In the genomic region with DNA sequence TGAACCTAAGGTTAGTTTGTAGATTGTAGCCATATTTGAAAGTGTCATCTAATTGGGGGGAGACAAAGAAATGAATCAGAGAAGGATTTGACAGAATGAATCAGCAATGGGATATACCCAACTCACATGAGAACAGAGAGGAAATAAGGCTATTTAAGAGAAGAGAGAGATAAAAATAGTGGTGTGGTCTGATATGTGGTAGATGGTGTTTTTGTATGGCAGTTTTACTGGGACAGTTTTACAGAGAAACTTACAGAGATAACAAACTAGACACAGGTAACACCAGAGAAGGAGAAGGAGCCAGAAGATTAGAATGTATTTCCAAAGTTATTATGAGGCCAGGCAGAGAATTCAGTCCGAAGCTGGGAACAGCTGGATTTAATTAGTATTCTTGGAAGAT, we compare ENCODE assay signal across 31 mouse cellular contexts.
"Had no signal": no experiment of that assay in that cellular context is flagged by ENCODE, and none has a peak within 500 bp of the region (broad histone marks: within the 10 kb centered on the region; RNA-seq: fewer than 3 reads in every experiment).

No protein-coding gene starts in this region.

- H3K4me3 ChIP-seq: heart, embryonic 10.5 days; heart, embryonic 12.5 days; heart, embryonic 13.5 days; heart, embryonic 15.5 days; hindbrain, embryonic 10.5 days; hindbrain, embryonic 12.5 days; hindbrain, embryonic 13.5 days; hindbrain, embryonic 15.5 days; intestine, embryonic 15.5 days; kidney, embryonic 15.5 days; layer of hippocampus, adult 2 months; left cerebral cortex, adult 2 months had no signal

- H3K9me3 ChIP-seq: heart, embryonic 10.5 days; heart, embryonic 12.5 days; heart, embryonic 13.5 days; heart, embryonic 15.5 days; hindbrain, embryonic 10.5 days; hindbrain, embryonic 12.5 days; hindbrain, embryonic 13.5 days; hindbrain, embryonic 15.5 days; intestine, embryonic 15.5 days; kidney, embryonic 15.5 days had no signal

- ATAC-seq: hindbrain, embryonic 16.5 days; hindbrain, postnatal 0 days; inflammation-experienced regulatory T-cells, adult 6 months; intestine, embryonic 15.5 days; intestine, embryonic 16.5 days; intestine, postnatal 0 days had no signal

- H3K27ac ChIP-seq: heart, embryonic 10.5 days; heart, embryonic 13.5 days; heart, embryonic 15.5 days; hindbrain, embryonic 10.5 days; hindbrain, embryonic 12.5 days; hindbrain, embryonic 13.5 days; hindbrain, embryonic 14.5 days; hindbrain, embryonic 15.5 days; hindbrain, postnatal 0 days; intestine, embryonic 15.5 days; kidney, embryonic 15.5 days; kidney, postnatal 0 days; layer of hippocampus, adult 2 months; left cerebral cortex, adult 2 months had no signal

- H3K4me1 ChIP-seq: heart, embryonic 10.5 days; heart, embryonic 12.5 days; heart, embryonic 13.5 days; heart, embryonic 15.5 days; hindbrain, embryonic 10.5 days; hindbrain, embryonic 12.5 days; hindbrain, embryonic 13.5 days; hindbrain, embryonic 15.5 days; intestine, embryonic 15.5 days; kidney, embryonic 15.5 days had no signal

- H3K9ac ChIP-seq: heart, embryonic 12.5 days; heart, embryonic 13.5 days; heart, embryonic 15.5 days; hindbrain, embryonic 12.5 days; hindbrain, embryonic 13.5 days; hindbrain, embryonic 14.5 days; hindbrain, embryonic 15.5 days; intestine, embryonic 15.5 days; kidney, embryonic 15.5 days had no signal

- H3K4me2 ChIP-seq: heart, embryonic 11.5 days; heart, embryonic 12.5 days; heart, embryonic 13.5 days; heart, embryonic 15.5 days; hindbrain, embryonic 12.5 days; hindbrain, embryonic 13.5 days; hindbrain, embryonic 14.5 days; hindbrain, embryonic 15.5 days; intestine, embryonic 15.5 days; kidney, embryonic 15.5 days had no signal

- H3K27me3 ChIP-seq: heart, embryonic 12.5 days; heart, embryonic 13.5 days; heart, embryonic 15.5 days; hindbrain, embryonic 12.5 days; hindbrain, embryonic 13.5 days; hindbrain, embryonic 15.5 days; intestine, embryonic 15.5 days; kidney, embryonic 15.5 days had no signal

- H3K36me3 ChIP-seq: heart, embryonic 10.5 days; heart, embryonic 12.5 days; heart, embryonic 13.5 days; heart, embryonic 15.5 days; hindbrain, embryonic 10.5 days; hindbrain, embryonic 12.5 days; hindbrain, embryonic 13.5 days; hindbrain, embryonic 15.5 days; intestine, embryonic 15.5 days; kidney, embryonic 15.5 days had no signal

- DNase-seq: heart, postnatal 10 days; heart, postnatal 14 days; heart, postnatal 36 days; heart, postnatal 4 days; kidney, adult 11 months; kidney, adult 18-20 months; kidney, postnatal 14 days; kidney, postnatal 25 days; kidney, postnatal 4 days; layer of hippocampus, adult 9-11 months; layer of hippocampus, postnatal 36 days had no signal
